Mouse (Mus musculus): ENCODE data around the gene Asic3.

GRCm38 (mm10) chr5:24364061-24364460 is 49.1 kb upstream of the Asic3 start:
- TF ChIP-seq CTCF (IDR thresholded peaks at IDR 0.05; ENCODE audit: extremely low read depth, insufficient read depth, insufficient read length, insufficient replicate concordance) = no peak
- no peak for TF ChIP-seq POLR2A (IDR thresholded peaks at IDR 0.05; ENCODE audit: low read depth, low read length)

Measured in spleen, adult 2 months (tissue).